Mouse (Mus musculus): ENCODE measurements around the gene Nxpe4. TPM values are rescaled to one million over a fixed set of nuclear protein-coding genes. Genes with fewer than 3 reads are reported as not detected.

Nxpe4 gene
- polyA plus RNA-seq, 1 experiment: 7.4 TPM

- no peak for DNase-seq (ENCODE audit: low spot score)
These were observed 164.5 kb downstream of the Nxpe4 start for GRCm38 (mm10) chr9:48326338-48326737.

- no peak for DNase-seq (ENCODE audit: low spot score)
These were observed 167.8 kb downstream of the Nxpe4 start for GRCm38 (mm10) chr9:48329597-48329996.

DNA sequence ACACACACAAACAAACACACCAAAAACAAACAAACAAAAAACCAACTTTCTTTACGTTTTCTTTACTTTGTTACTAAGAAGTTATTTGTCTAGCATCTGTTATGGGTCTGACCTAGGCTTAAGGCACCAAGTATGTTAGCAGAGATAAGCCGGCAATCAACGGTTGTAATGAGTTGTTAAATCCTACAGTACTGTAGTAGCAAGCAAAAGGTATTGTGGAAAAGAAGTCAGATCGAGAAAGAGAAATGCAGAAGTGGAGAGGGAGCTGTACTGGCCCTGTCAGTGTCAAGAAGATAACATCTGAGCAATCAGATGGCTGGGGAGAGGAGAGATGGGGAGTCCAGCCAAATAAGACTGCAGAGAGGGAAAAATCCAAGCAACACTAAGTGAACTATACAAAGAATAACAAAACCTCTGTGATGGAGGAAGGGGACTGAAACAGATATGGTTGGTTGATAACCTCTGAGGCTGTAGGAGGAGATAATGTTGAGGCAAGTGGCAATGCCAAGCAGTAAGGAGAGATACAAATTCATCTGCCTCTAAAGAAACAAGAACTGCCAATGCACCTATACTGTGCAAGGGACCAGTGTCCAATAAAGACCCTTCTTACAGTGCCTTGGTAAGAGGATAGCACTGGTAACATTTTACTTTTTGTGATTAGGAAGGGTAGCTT is 177.1 kb downstream of the Nxpe4 start:
- DNase-seq (ENCODE audit: low spot score): no peak

GRCm38 (mm10) chr9:48339563-48339962 is 177.7 kb downstream of the Nxpe4 start:
- no peak for DNase-seq (ENCODE audit: low spot score)

- DNase-seq (ENCODE audit: low spot score): no peak
These were observed 179.0 kb downstream of the Nxpe4 start for GRCm38 (mm10) chr9:48340708-48341380.

DNA sequence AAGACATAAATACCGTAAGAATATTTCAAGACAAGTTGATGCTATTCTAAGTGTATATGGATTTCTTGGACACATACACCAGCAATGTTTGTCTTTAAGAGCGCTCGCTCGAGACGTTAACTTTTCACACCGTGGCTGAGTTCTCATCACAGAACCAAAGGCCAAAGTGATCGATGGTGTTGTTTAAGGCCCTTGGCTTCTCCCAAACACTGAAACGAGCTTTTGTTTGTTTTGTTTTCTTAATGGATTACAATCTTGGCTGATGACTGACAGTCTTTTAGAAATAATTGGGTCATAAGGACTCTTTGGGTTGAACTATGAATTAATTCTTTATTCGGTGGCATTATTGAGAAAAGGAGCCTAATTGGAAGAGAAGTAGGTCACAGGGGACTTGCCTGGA is 183.6 kb downstream of the Nxpe4 start:
- DNase-seq (ENCODE audit: low spot score): no peak

GRCm38 (mm10) chr9:48345866-48346265 is 184.0 kb downstream of the Nxpe4 start:
- no peak for DNase-seq (ENCODE audit: low spot score)

DNA sequence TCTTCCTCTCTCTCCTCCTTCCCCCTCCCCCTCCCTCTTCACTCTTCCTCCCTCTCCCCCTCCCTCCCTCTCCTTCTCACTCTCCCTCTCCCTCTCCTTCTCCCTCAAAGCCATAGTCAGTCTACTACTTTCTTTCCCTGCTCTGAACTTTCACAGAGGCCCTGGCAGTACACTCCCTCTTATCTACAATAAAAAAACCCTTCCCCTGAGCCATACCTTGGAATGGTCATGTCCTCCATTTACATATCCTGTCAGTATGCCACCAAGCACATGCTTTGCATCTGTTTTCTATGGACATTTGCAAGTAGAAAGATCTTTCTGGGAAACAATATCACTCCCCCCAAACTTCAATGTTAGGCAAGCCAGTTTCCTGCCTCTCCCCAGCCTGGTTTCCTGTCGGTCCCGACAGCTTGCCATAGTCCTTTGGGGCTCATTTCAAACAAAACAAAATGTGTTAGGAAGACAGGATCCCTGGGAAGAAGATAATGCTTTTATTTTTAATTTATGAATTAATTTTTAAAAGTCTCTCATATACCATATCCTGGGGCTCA is 191.4 kb downstream of the Nxpe4 start, which contains the start of gene Nxpe2:
Gene Nxpe2, minus strand, starts transcription at position 307 of the 551 bp plus-strand sequence.
- DNase-seq (ENCODE audit: low spot score): no peak

DNA sequence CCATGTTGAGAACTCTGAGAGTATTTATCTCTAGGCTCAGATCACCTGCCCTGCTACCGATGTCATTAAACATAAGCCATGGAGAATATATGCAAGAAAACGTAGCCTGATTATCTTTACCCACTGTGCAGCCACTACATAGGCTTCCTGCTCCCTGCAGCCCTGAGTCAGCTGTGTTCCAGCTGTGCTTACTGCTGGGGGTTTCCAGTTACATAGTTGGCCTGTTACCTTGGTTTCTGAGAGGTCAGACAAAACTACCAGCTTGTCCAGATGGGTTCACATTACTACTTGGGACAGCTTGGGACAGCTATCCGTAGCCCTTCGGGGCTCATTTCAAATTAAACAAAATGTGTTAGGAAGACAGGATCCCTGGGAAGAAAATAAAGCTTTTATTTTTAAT is 192.3 kb downstream of the Nxpe4 start:
- DNase-seq (ENCODE audit: low spot score): no peak

DNA sequence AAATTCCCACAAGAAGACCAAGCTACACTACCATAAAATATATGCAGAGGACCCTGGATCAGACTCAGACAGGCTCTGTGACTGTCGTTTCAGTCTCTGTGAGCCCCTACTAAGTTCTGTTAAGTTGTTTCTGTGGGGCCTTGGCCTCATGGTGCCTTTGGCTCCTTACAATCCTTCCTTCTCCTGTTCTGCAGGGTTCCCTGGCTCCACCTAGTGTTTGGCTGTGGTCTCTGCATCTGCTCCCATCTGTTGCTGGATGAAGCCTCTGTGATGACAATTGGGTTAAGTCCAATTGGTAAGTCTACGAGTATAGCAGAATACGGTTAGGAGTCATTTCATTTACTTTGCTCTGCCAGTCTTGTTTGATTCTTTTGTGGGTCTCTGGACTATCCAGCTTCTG is 193.0 kb downstream of the Nxpe4 start:
- DNase-seq (ENCODE audit: low spot score): no peak

GRCm38 (mm10) chr9:48357097-48357496 is 195.3 kb downstream of the Nxpe4 start:
- no peak for DNase-seq (ENCODE audit: low spot score)

GRCm38 (mm10) chr9:48360826-48361225 is 199.0 kb downstream of the Nxpe4 start:
- no peak for DNase-seq (ENCODE audit: low spot score)

GRCm38 (mm10) chr9:48361815-48362631 is 200.2 kb downstream of the Nxpe4 start:
- DNase-seq (ENCODE audit: low spot score): no peak

- no peak for DNase-seq (ENCODE audit: low spot score)
These were observed 200.9 kb downstream of the Nxpe4 start for GRCm38 (mm10) chr9:48362743-48363142.

GRCm38 (mm10) chr9:48373232-48373878 is 211.5 kb downstream of the Nxpe4 start:
- DNase-seq (ENCODE audit: low spot score): no peak

DNA sequence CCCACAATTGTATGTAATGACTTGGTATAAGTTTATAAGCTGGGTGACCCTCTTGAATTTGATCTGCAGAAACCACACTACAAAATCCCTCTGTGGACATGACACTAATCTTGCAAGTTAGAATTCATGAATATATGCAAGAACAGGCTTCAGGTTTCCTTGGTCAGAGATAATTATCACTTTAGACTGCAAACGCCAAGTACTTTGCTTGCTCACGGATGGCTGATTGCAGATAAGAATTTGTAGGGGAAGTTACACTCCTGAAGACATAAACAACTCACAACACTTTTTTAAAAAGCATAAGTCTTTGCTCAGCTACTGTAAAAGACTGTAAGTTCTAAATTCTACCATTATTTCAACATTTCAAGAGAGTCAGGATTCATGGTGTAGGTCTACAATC is 212.5 kb downstream of the Nxpe4 start:
- no peak for DNase-seq (ENCODE audit: low spot score)

DNA sequence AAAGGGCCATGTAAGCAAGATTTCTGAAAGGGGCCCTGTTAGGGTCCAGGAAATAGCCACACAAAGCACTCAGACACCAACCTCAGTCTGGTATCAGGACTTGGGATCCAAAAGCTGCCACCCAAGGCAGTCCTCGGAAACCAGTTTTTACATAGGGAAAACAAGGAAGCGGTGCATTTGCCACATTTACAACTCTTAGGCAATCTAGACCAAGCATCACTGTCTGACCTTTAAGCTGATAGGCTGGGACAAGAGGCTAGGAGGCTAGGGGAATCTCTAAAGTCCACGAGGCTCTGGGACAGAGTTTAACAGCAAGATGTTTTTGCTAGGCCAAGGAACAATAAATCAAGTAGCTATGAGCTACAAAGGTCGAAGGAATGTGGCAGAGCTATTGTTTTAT is 226.6 kb downstream of the Nxpe4 start:
- no peak for DNase-seq (ENCODE audit: low spot score)

- no peak for DNase-seq (ENCODE audit: low spot score)
These were observed 228.2 kb downstream of the Nxpe4 start for GRCm38 (mm10) chr9:48389983-48390382.

GRCm38 (mm10) chr9:48403590-48404209 is 241.9 kb downstream of the Nxpe4 start:
- DNase-seq (ENCODE audit: low spot score): no peak

DNA sequence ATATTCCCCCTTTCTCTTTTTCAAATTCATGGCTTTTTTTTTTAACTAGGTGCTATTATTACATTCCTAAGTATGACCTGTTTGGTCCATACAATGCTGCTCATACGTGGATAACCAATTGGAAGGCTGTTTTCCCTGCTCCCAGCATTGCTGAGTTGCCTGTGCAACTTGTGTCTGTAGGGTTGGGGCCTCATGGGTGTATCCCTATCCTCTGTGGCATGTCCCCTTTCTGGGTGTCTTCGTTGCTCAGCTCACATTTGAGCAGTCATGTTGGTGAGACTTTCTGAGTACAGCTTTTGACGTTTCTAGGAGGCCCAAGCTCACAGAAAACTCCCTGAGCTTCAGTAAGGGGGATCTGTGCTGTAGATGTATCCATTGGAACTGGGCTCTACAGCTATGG is 242.9 kb downstream of the Nxpe4 start:
- DNase-seq (ENCODE audit: low spot score): no peak

DNA sequence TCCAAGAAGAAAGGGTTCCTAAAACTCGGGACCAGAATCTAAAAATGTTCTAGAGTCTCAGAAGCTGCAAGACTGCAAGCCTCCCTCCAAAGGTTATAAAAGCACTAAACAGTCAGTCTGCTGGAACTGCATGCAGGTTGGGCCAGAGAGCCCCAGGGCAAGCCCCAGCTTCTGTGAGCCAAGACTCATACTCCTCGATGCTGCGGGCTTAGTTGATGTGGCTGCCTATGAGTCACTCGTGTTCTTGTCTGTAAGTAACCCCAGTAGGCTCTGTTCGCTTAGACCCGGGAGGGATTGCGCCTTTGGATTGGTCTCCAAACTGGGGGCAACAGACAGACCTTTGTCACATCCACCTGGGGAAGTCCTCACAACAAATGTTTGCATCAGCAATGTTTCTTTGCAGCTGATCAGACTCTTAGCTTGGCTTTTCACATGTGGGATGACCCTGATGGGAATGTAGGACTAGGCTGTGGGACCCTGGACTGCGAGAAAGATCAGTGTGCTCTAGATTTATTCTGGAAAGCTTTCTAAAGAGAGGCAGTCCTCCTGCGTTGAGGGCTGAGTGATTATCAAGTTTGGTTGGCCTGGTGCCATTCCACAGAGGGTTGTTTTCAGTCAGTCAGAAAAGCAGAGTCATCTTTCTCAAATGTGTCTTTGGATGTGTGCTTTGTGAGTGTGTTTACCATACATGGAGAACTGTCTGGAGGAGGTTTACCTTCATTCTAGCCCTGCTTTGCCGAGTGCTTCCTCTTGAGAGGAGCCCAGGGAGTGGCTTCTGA is 245.9 kb downstream of the Nxpe4 start:
- no peak for DNase-seq (ENCODE audit: low spot score)

Measured in urinary bladder, adult 2 months (tissue).